Mouse (Mus musculus) testis, adult 2 months (tissue): ENCODE measurements at regions not wholly inside any gene's neighbourhood (a gene's known extent, or its start where the extent isn't known, plus 50 kb on each side); places are given as distances from the start of the nearest gene placed in this dataset.

ENCODE experiments used
- CTCF ChIP-seq: fragments of 200-500 bp; IDR thresholded peaks from 2 replicates; pipeline ENCODE4 v1.5.1; 2012; ENCODE audit warnings: low read depth, mild to moderate bottlenecking, inconsistent platforms, low read length, moderate library complexity; ENCODE audit not compliant: control insufficient read depth, insufficient read depth, insufficient replicate concordance
- POLR2A ChIP-seq: fragments of 200-500 bp; IDR thresholded peaks from 2 replicates; pipeline ENCODE4 v1.6.1; 2012; ENCODE audit warnings: low read depth, mild to moderate bottlenecking, inconsistent platforms, low read length, moderate library complexity; ENCODE audit not compliant: control insufficient read depth

DNA sequence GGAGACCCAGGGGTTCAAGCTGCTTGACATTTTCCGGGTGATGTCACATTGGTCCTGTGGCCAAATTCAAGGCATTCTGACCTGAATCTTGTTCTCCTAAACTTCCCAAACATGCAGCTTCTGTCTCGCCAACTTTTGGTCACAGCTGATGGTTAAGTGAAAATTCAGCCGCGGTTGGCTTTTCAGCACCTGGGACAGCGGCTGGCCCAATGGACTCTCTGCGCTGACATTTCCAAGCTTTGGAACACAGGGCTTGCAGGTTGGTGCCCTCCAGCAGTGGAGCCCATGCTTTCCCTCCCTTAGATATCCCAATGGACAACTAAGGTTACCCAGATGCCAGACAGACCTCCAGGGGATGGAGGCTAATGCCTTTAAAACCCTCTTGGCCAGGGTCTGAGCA lies 100.2 kb downstream of the Aipl1 start:
- TF ChIP-seq CTCF (no peak), POLR2A (no peak)
